1 mouse cellular context compared by ENCODE assay signal in the genomic region with DNA sequence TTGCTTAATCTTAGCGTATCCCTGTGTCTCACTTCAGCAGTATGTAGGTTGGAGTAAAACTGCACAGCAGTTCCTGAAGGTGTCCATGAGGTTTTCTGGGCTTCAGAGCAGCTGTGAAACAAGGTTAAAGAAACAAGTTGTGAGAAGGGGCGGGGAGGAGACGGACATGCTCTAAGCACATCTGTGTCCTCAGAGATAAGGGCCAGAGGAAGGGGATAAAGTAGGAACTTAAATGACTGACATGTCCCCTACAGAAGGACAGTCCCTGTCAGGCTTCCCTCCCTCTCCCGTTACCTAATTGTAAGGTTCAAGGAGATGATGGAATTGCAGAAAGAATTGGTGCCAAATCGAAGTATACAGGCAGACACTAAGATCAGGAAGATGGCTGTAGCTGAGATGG.
TF ChIP-seq lines count a peak whose summit lies in the region.

No protein-coding gene starts in this region.

TF ChIP-seq in MEL, 35 proteins besides CTCF, POLR2A, EP300 and RAD21:
- TF ChIP-seq CHD2 (IDR thresholded peaks at IDR 0.05; ENCODE audit: low read length) (no peak), E2F4 (IDR thresholded peaks at IDR 0.05; ENCODE audit: borderline replicate concordance, low read depth, low read length) (no peak), ELF1 (IDR thresholded peaks at IDR 0.05; ENCODE audit: low read depth, low read length) (no peak), SMC3 (IDR thresholded peaks at IDR 0.05; ENCODE audit: low read depth, low read length) (no peak), MYB (IDR thresholded peaks at IDR 0.05; ENCODE audit: low read depth, low read length) (no peak), USF1 (IDR thresholded peaks at IDR 0.05; ENCODE audit: low read depth, low read length) (no peak), NELFE (IDR thresholded peaks at IDR 0.05; ENCODE audit: low read depth, low read length) (no peak), ZNF384 (IDR thresholded peaks at IDR 0.05; ENCODE audit: low read depth, low read length) (no peak), MEF2A (IDR thresholded peaks at IDR 0.05; ENCODE audit: extremely low read depth, insufficient replicate concordance, low read depth, low read length, poor library complexity, severe bottlenecking) (no peak), JUND (IDR thresholded peaks at IDR 0.05; ENCODE audit: low read depth, low read length) (no peak), SIN3A (IDR thresholded peaks at IDR 0.05; ENCODE audit: low read length) (peak; percentile 84), KAT2A (conservative IDR thresholded peaks at IDR 0.05; ENCODE audit: low read depth, low read length) (no peak), GATA1 (IDR thresholded peaks at IDR 0.05; ENCODE audit: low read depth, low read length) (peak; percentile 87), GABPA (IDR thresholded peaks at IDR 0.05; ENCODE audit: low read depth, low read length) (no peak), MAFK (IDR thresholded peaks at IDR 0.05; ENCODE audit: borderline replicate concordance, low read depth, low read length) (no peak), RCOR1 (IDR thresholded peaks at IDR 0.05; ENCODE audit: low read depth, low read length) (no peak), USF2 (IDR thresholded peaks at IDR 0.05; ENCODE audit: borderline replicate concordance in 1 of 2, insufficient read depth in 1 of 2, low read depth in 1 of 2, low read length in 2 of 2) (no peak), MXI1 (IDR thresholded peaks at IDR 0.05; ENCODE audit: low read depth, low read length) (peak; percentile 84), ETS1 (IDR thresholded peaks at IDR 0.05; ENCODE audit: low read depth, low read length) (peak; percentile 78), HCFC1 (IDR thresholded peaks at IDR 0.05; ENCODE audit: low read depth, low read length) (peak; percentile 54; the same call in 1 of the 2 replicates), MYC (IDR thresholded peaks at IDR 0.05; ENCODE audit: low read depth, low read length) (peak; percentile 79; the same call in 1 of the 2 replicates), TAL1 (IDR thresholded peaks at IDR 0.05; ENCODE audit: low read length) (peak; percentile 91), POLR2AphosphoS5 (IDR thresholded peaks at IDR 0.05; ENCODE audit: borderline replicate concordance, low read depth, low read length) (0 out of 2 replicates have a peak, but pooled peaks have one; percentile 25), NRF1 (IDR thresholded peaks at IDR 0.05; ENCODE audit: insufficient read depth, low read depth, low read length, poor library complexity, severe bottlenecking) (0 out of 2 replicates have a peak, but pooled peaks have one; percentile 21), TBP (IDR thresholded peaks at IDR 0.05; ENCODE audit: low read depth, low read length) (no peak), POLR2AphosphoS2 (IDR thresholded peaks at IDR 0.05; ENCODE audit: low read length) (peak; percentile 82), ZKSCAN1 (IDR thresholded peaks at IDR 0.05; ENCODE audit: low read depth, low read length) (no peak), TCF12 (IDR thresholded peaks at IDR 0.05; ENCODE audit: low read depth, low read length) (peak; percentile 68), ZC3H11A (IDR thresholded peaks at IDR 0.05; ENCODE audit: low read depth, low read length) (no peak), MAZ (IDR thresholded peaks at IDR 0.05; ENCODE audit: low read depth, low read length) (no peak), UBTF (IDR thresholded peaks at IDR 0.05; ENCODE audit: borderline replicate concordance, insufficient read depth, low read depth, low read length) (no peak), ZMIZ1 (IDR thresholded peaks at IDR 0.05; ENCODE audit: low read depth, low read length) (no peak; the same call in 1 of the 2 replicates), MAX (IDR thresholded peaks at IDR 0.05; ENCODE audit: low read length) (no peak)
TF ChIP-seq in MEL: peak in this region for 11.
